Mouse (Mus musculus) forebrain, embryonic 10.5 days (tissue): ENCODE results near the gene Atg9a. TPM values are rescaled to one million over a fixed set of nuclear protein-coding genes. Genes with fewer than 3 reads are reported as not detected.

Source experiments
- DNase-seq: peaks from one replicate; pipeline ENCODE4 v3.0.0-alpha.2; 2017; ENCODE audit warnings: low spot score; ENCODE audit errors: extremely low spot score
- H3K27ac ChIP-seq: fragments of 300-500 bp; sonication (generic); 2 replicates; pipeline ENCODE4 v1.5.1; 2016; ENCODE audit warnings: mild to moderate bottlenecking
- H3K27me3 ChIP-seq: fragments of 300-500 bp; sonication (generic); 2 replicates; pipeline ENCODE4 v1.6.1; 2016; ENCODE audit warnings: mild to moderate bottlenecking; ENCODE audit not compliant: poor library complexity, severe bottlenecking
- H3K36me3 ChIP-seq: fragments of 300-500 bp; sonication (generic); replicated peaks from 2 replicates; pipeline ENCODE4 v1.6.1; 2016; ENCODE audit warnings: mild to moderate bottlenecking, moderate library complexity
- H3K4me1 ChIP-seq: fragments of 300-500 bp; sonication (generic); 2 replicates; pipeline ENCODE4 v1.6.1; 2016
- H3K4me3 ChIP-seq: fragments of 300-500 bp; sonication (generic); 2 replicates; pipeline ENCODE4 v1.5.1; 2016; ENCODE audit warnings: mild to moderate bottlenecking, moderate library complexity
- H3K9me3 ChIP-seq: fragments of 300-500 bp; sonication (generic); 2 replicates; pipeline ENCODE4 v1.6.1; 2016; ENCODE audit warnings: mild to moderate bottlenecking, moderate library complexity
- WGBS: fragments of 180-500 bp; shearing (Covaris S2); methylation state at CpG from one replicate; pipeline ENCODE4 v1.1.7; 2016; 5-methylcytosine and 5-hydroxymethylcytosine counted together
- polyA plus RNA-seq: library from polyadenylated mRNA; unstranded; fragments of >200 nt; fragmentation: Nextera tagmentation; extraction: Ambion mirVana; gene quantifications from 2 replicates; pipeline ENCODE4 v1.2.1, GENCODE M21; 2016

Gene Atg9a
- polyA plus RNA-seq, 1 experiment from 2014 or later = 19.2 TPM

GRCm38 (mm10) chr1:75180741-75181140 lies 11.3 kb downstream of the Atg9a start:
- H3K4me3 ChIP-seq = peak overlapping the region; percentile 77
- WGBS = 35% methylated on average over 7 of the region's 7 CpGs
- no peaks in the 10 kb centered on the region for H3K9me3 ChIP-seq
- no peaks in the 10 kb centered on the region for H3K27me3 ChIP-seq
- peaks cover 51% of the 10 kb centered on the region for H3K36me3 ChIP-seq
- H3K4me1 ChIP-seq = peaks cover 27% of the 10 kb centered on the region
- DNase-seq = no peak
- peak overlapping the region; percentile 87 for H3K27ac ChIP-seq

GRCm38 (mm10) chr1:75180105-75180590 lies 11.8 kb downstream of the Atg9a start, which contains the start of gene Abcb6:
Gene Abcb6 (minus strand): TSS chr1:75180392.
- Histone ChIP-seq H3K27me3 (no peaks in the 10 kb centered on the region), H3K4me3 (peak within 1 kb of the TSS; percentile 77), H3K9me3 (no peaks in the 10 kb centered on the region), H3K27ac (peak within 1 kb of the TSS; percentile 87), H3K36me3 (peaks cover 51% of the 10 kb centered on the region), H3K4me1 (peaks cover 27% of the 10 kb centered on the region)
- WGBS = under 1% methylated on average over 31 of the region's 31 CpGs
- peak; percentile 95 for DNase-seq

GRCm38 (mm10) chr1:75179334-75180104 lies 12.5 kb downstream of the Atg9a start:
- Histone ChIP-seq H3K27me3 (no peaks in the 10 kb centered on the region), H3K27ac (peak overlapping the region; percentile 87), H3K4me1 (peaks cover 27% of the 10 kb centered on the region), H3K9me3 (no peaks in the 10 kb centered on the region), H3K36me3 (peaks cover 51% of the 10 kb centered on the region), H3K4me3 (peak overlapping the region; percentile 77)
- 14% methylated on average over 23 of the region's 23 CpGs for WGBS
- DNase-seq = no peak

- H3K27ac ChIP-seq = peak within 1 kb of the TSS; percentile 89
- under 1% methylated on average over 59 of the region's 59 CpGs for WGBS
- H3K9me3 ChIP-seq = no peaks in the 10 kb centered on the region
- H3K4me1 ChIP-seq = peaks cover 22% of the 10 kb centered on the region
- DNase-seq = peak; percentile 99
- H3K4me3 ChIP-seq = peak within 1 kb of the TSS; percentile 82
- H3K27me3 ChIP-seq = 0 out of 2 replicates have a peak, but pooled peaks cover 4% of the 10 kb centered on the region
- peaks cover 38% of the 10 kb centered on the region for H3K36me3 ChIP-seq
Measured at GRCm38 (mm10) chr1:75168472-75169464, 23.2 kb downstream of the Atg9a start, which contains the start of gene Zfand2b. Gene Zfand2b (plus strand): TSS chr1:75168646.

GRCm38 (mm10) chr1:75168093-75168471 lies 23.9 kb downstream of the Atg9a start:
- peaks cover 31% of the 10 kb centered on the region for H3K36me3 ChIP-seq
- H3K27me3 ChIP-seq = 0 out of 2 replicates have a peak, but pooled peaks cover 4% of the 10 kb centered on the region
- 7% methylated on average over 7 of the region's 7 CpGs for WGBS
- no peaks in the 10 kb centered on the region for H3K9me3 ChIP-seq
- H3K4me3 ChIP-seq = peak overlapping the region; percentile 82
- DNase-seq = no peak
- peak overlapping the region; percentile 89 for H3K27ac ChIP-seq
- H3K4me1 ChIP-seq = peaks cover 22% of the 10 kb centered on the region

GRCm38 (mm10) chr1:75160256-75160617 lies 31.8 kb downstream of the Atg9a start:
- DNase-seq = no peak
- H3K27ac ChIP-seq = no peak overlapping the region
- no peaks in the 10 kb centered on the region for H3K4me1 ChIP-seq
- no peak overlapping the region for H3K4me3 ChIP-seq
- 89% methylated on average over 4 of the region's 4 CpGs for WGBS
- no peaks in the 10 kb centered on the region for H3K27me3 ChIP-seq
- H3K36me3 ChIP-seq = no peaks in the 10 kb centered on the region
- H3K9me3 ChIP-seq = no peaks in the 10 kb centered on the region

GRCm38 (mm10) chr1:75159540-75160255 lies 32.3 kb downstream of the Atg9a start:
- WGBS = 74% methylated on average over 5 of the region's 5 CpGs
- Histone ChIP-seq H3K4me1 (no peaks in the 10 kb centered on the region), H3K27ac (no peak overlapping the region), H3K4me3 (no peak overlapping the region), H3K36me3 (no peaks in the 10 kb centered on the region), H3K27me3 (no peaks in the 10 kb centered on the region), H3K9me3 (no peaks in the 10 kb centered on the region)
- DNase-seq = no peak

GRCm38 (mm10) chr1:75158990-75159389 lies 33.0 kb downstream of the Atg9a start:
- Histone ChIP-seq H3K9me3 (no peaks in the 10 kb centered on the region), H3K27ac (no peak overlapping the region), H3K36me3 (no peaks in the 10 kb centered on the region), H3K4me3 (no peak overlapping the region), H3K4me1 (no peaks in the 10 kb centered on the region), H3K27me3 (no peaks in the 10 kb centered on the region)
- DNase-seq = no peak

- Histone ChIP-seq H3K36me3 (no peaks in the 10 kb centered on the region), H3K4me1 (no peaks in the 10 kb centered on the region), H3K4me3 (no peak overlapping the region), H3K27me3 (no peaks in the 10 kb centered on the region), H3K9me3 (no peaks in the 10 kb centered on the region), H3K27ac (no peak overlapping the region)
- no peak for DNase-seq
- WGBS = 70% methylated on average over 3 of the region's 3 CpGs
Measured at GRCm38 (mm10) chr1:75155837-75156236, 36.2 kb downstream of the Atg9a start.

GRCm38 (mm10) chr1:75148727-75149126 lies 43.3 kb downstream of the Atg9a start:
- peaks cover 57% of the 10 kb centered on the region for H3K36me3 ChIP-seq

GRCm38 (mm10) chr1:75147411-75148135 lies 44.4 kb downstream of the Atg9a start:
- DNase-seq = no peak

More at GRCm38 (mm10) chr1:75148727-75149126, 43.3 kb downstream of the Atg9a start:
- Histone ChIP-seq H3K4me1 (peaks cover 6% of the 10 kb centered on the region), H3K9me3 (no peaks in the 10 kb centered on the region), H3K27me3 (no peaks in the 10 kb centered on the region), H3K4me3 (no peak overlapping the region), H3K27ac (no peak overlapping the region)
- no peak for DNase-seq
- 91% methylated on average over 4 of the region's 4 CpGs for WGBS

More at GRCm38 (mm10) chr1:75147411-75148135, 44.4 kb downstream of the Atg9a start:
- Histone ChIP-seq H3K27ac (no peak overlapping the region), H3K27me3 (no peaks in the 10 kb centered on the region), H3K36me3 (peaks cover 57% of the 10 kb centered on the region), H3K4me1 (peaks cover 18% of the 10 kb centered on the region), H3K9me3 (no peaks in the 10 kb centered on the region), H3K4me3 (no peak overlapping the region)
- 84% methylated on average over 7 of the region's 7 CpGs for whole genome bisulfite sequencing
